Mouse (Mus musculus) liver, embryonic 11.5 days (tissue): ENCODE measurements at regions not wholly inside any gene's neighbourhood (a gene's known extent, or its start where the extent isn't known, plus 50 kb on each side); places are given as distances from the start of the nearest gene placed in this dataset. TPM values are rescaled to one million over a fixed set of nuclear protein-coding genes. Genes with fewer than 3 reads are reported as not detected.

Experiments used
- microRNA-seq: library from miRNA; unstranded; fragments of <30 nt; microRNA quantifications from one replicate; pipeline ENCODE4, GENCODE M21; 2017; ENCODE audit warnings: borderline number of aligned reads

Small RNAs in the stretch of these regions (microRNA-seq; reads per million reads assigned to microRNA genes)
- gene Gm27878, result not detected
